Mouse (Mus musculus) stomach, postnatal 0 days (tissue): ENCODE data around the gene Mbnl2.
A peak's percentile ranks its signal among the peaks of the same experiment; 100 is the strongest.

Experiments
- CTCF ChIP-seq: IDR thresholded peaks from 2 replicates; pipeline ENCODE4 v1.5.1; 2016; ENCODE audit warnings: antibody characterized with exemption, low read depth, mild to moderate bottlenecking, moderate library complexity
- EP300 ChIP-seq: optimal IDR thresholded peaks from 2 replicates; pipeline ENCODE3; 2016; ENCODE audit warnings: antibody characterized with exemption

DNA sequence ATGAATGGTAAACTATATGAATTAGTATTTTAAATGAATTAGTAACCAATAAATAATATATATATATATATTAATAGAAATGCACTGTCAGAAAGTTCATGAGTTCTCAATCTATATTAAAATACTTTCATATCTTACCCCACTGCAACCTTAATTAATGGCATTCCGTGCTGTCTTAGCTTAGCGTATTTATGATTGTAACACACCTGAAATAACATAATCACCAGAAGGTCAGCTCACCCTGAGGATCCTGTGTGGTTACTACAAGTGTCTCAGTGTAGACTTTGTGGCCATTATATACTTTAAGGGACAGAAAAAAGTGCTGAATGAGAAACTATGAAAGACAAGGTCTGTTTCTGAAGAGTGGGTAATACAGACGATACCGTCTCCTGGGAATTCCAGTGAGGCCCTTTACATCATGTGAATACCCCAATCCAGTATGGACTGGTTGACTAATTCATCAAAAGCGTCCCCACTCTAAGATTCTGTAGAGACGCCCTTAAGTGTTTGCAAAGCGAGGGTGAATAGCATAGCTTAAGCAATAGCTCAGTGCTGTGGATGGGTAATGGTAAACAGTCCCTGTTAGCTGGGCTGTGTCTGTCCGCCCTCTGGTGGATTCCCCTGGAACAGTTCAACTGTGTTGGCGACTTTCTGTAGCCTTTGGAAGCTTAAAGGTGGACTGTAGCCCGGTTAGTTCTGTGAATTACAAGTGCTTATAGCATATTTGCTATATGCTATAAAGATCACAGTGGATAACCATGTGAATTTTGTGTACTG is 122.6 kb downstream of the Mbnl2 start:
- TF ChIP-seq CTCF = peak; percentile 98
- no peak for TF ChIP-seq EP300
